Mouse (Mus musculus): ENCODE data around the gene Eno3. TPM values are rescaled to one million over a fixed set of nuclear protein-coding genes. Genes with fewer than 3 reads are reported as not detected.

Eno3 gene
- polyA plus RNA-seq, 1 experiment from 2014 or later = 14.5 TPM

GRCm38 (mm10) chr11:70621972-70622814 is 34.8 kb upstream of the Eno3 start:
- no peak overlapping the region for H3K27ac ChIP-seq (ENCODE audit: low read length)
- no peaks in the 10 kb centered on the region for H3K36me3 ChIP-seq (ENCODE audit: control insufficient read depth, insufficient read depth, low read length)
- ATAC-seq (ENCODE audit: insufficient number of reproducible peaks, insufficient read depth, low FRiP score, low read depth) = no peak; the same call in 1 of the 2 replicates

GRCm38 (mm10) chr11:70623053-70623742 is 33.8 kb upstream of the Eno3 start:
- no peaks in the 10 kb centered on the region for H3K27me3 ChIP-seq (ENCODE audit: control insufficient read depth, insufficient read depth, low read length)
- H3K9me3 ChIP-seq (ENCODE audit: control insufficient read depth, low read depth, low read length) = no peaks in the 10 kb centered on the region
- no peaks in the 10 kb centered on the region for H3K4me1 ChIP-seq (ENCODE audit: control insufficient read depth, insufficient read depth, low read length)
- H3K27ac ChIP-seq (ENCODE audit: low read length) = no peak overlapping the region
- 72% methylated on average over 10 of the region's 10 CpGs for WGBS
- 0 out of 2 replicates have a peak, but pooled peaks have one; percentile 23 for ATAC-seq (ENCODE audit: insufficient number of reproducible peaks, insufficient read depth, low FRiP score, low read depth)
- no peak overlapping the region for H3K9ac ChIP-seq (replicated peaks; ENCODE audit: low read depth, low read length)
- no peaks in the 10 kb centered on the region for H3K36me3 ChIP-seq (ENCODE audit: control insufficient read depth, insufficient read depth, low read length)
- H3K4me2 ChIP-seq (replicated peaks; ENCODE audit: low read depth, low read length) = no peak overlapping the region
- H3K4me3 ChIP-seq (ENCODE audit: low read depth, low read length) = no peak overlapping the region

More at GRCm38 (mm10) chr11:70621972-70622814, 34.8 kb upstream of the Eno3 start:
- Histone ChIP-seq H3K9me3 (ENCODE audit: control insufficient read depth, low read depth, low read length) (no peaks in the 10 kb centered on the region), H3K9ac (replicated peaks; ENCODE audit: low read depth, low read length) (no peak overlapping the region), H3K4me2 (replicated peaks; ENCODE audit: low read depth, low read length) (no peak overlapping the region), H3K27me3 (ENCODE audit: control insufficient read depth, insufficient read depth, low read length) (no peaks in the 10 kb centered on the region), H3K4me3 (ENCODE audit: low read depth, low read length) (no peak overlapping the region), H3K4me1 (ENCODE audit: control insufficient read depth, insufficient read depth, low read length) (no peaks in the 10 kb centered on the region)
- 35% methylated on average over 7 of the region's 7 CpGs for WGBS

- Histone ChIP-seq H3K4me3 (ENCODE audit: low read depth, low read length) (no peak overlapping the region), H3K4me2 (replicated peaks; ENCODE audit: low read depth, low read length) (no peak overlapping the region), H3K4me1 (ENCODE audit: control insufficient read depth, insufficient read depth, low read length) (no peaks in the 10 kb centered on the region), H3K36me3 (ENCODE audit: control insufficient read depth, insufficient read depth, low read length) (no peaks in the 10 kb centered on the region), H3K9ac (replicated peaks; ENCODE audit: low read depth, low read length) (no peak overlapping the region), H3K27ac (ENCODE audit: low read length) (no peak overlapping the region), H3K9me3 (ENCODE audit: control insufficient read depth, low read depth, low read length) (no peaks in the 10 kb centered on the region), H3K27me3 (ENCODE audit: control insufficient read depth, insufficient read depth, low read length) (no peaks in the 10 kb centered on the region)
- WGBS = 40% methylated on average over 4 of the region's 4 CpGs
- ATAC-seq (ENCODE audit: insufficient number of reproducible peaks, insufficient read depth, low FRiP score, low read depth) = no peak
Observed at GRCm38 (mm10) chr11:70625473-70625872, 31.5 kb upstream of the Eno3 start.

- WGBS = 58% methylated on average over 4 of the region's 4 CpGs
- Histone ChIP-seq H3K4me3 (ENCODE audit: low read depth, low read length) (no peak overlapping the region), H3K9ac (replicated peaks; ENCODE audit: low read depth, low read length) (no peak overlapping the region), H3K27me3 (ENCODE audit: control insufficient read depth, insufficient read depth, low read length) (no peaks in the 10 kb centered on the region), H3K4me1 (ENCODE audit: control insufficient read depth, insufficient read depth, low read length) (no peaks in the 10 kb centered on the region), H3K9me3 (ENCODE audit: control insufficient read depth, low read depth, low read length) (no peaks in the 10 kb centered on the region), H3K4me2 (replicated peaks; ENCODE audit: low read depth, low read length) (no peak overlapping the region), H3K36me3 (ENCODE audit: control insufficient read depth, insufficient read depth, low read length) (no peaks in the 10 kb centered on the region), H3K27ac (ENCODE audit: low read length) (no peak overlapping the region)
- no peak for ATAC-seq (ENCODE audit: insufficient number of reproducible peaks, insufficient read depth, low FRiP score, low read depth)
Observed at GRCm38 (mm10) chr11:70626877-70627276, 30.1 kb upstream of the Eno3 start.

- no peak overlapping the region for H3K9ac ChIP-seq (replicated peaks; ENCODE audit: low read depth, low read length)
- no peak overlapping the region for H3K4me2 ChIP-seq (replicated peaks; ENCODE audit: low read depth, low read length)
- no peaks in the 10 kb centered on the region for H3K4me1 ChIP-seq (ENCODE audit: control insufficient read depth, insufficient read depth, low read length)
- WGBS = 68% methylated on average over 2 of the region's 2 CpGs
- no peaks in the 10 kb centered on the region for H3K9me3 ChIP-seq (ENCODE audit: control insufficient read depth, low read depth, low read length)
- no peak overlapping the region for H3K4me3 ChIP-seq (ENCODE audit: low read depth, low read length)
- H3K27ac ChIP-seq (ENCODE audit: low read length) = no peak overlapping the region
- no peak for ATAC-seq (ENCODE audit: insufficient number of reproducible peaks, insufficient read depth, low FRiP score, low read depth)
- H3K27me3 ChIP-seq (ENCODE audit: control insufficient read depth, insufficient read depth, low read length) = no peaks in the 10 kb centered on the region
- H3K36me3 ChIP-seq (ENCODE audit: control insufficient read depth, insufficient read depth, low read length) = no peaks in the 10 kb centered on the region
Observed at GRCm38 (mm10) chr11:70628431-70628830, 28.6 kb upstream of the Eno3 start.

- Histone ChIP-seq H3K9ac (replicated peaks; ENCODE audit: low read depth, low read length) (no peak overlapping the region), H3K27me3 (ENCODE audit: control insufficient read depth, insufficient read depth, low read length) (no peaks in the 10 kb centered on the region), H3K4me1 (ENCODE audit: control insufficient read depth, insufficient read depth, low read length) (no peaks in the 10 kb centered on the region), H3K9me3 (ENCODE audit: control insufficient read depth, low read depth, low read length) (no peaks in the 10 kb centered on the region), H3K36me3 (ENCODE audit: control insufficient read depth, insufficient read depth, low read length) (no peaks in the 10 kb centered on the region), H3K27ac (ENCODE audit: low read length) (no peak overlapping the region), H3K4me2 (replicated peaks; ENCODE audit: low read depth, low read length) (no peak overlapping the region), H3K4me3 (ENCODE audit: low read depth, low read length) (no peak overlapping the region)
- WGBS = 46% methylated on average over 5 of the region's 5 CpGs
- no peak for ATAC-seq (ENCODE audit: insufficient number of reproducible peaks, insufficient read depth, low FRiP score, low read depth)
Observed at GRCm38 (mm10) chr11:70629557-70629956, 27.4 kb upstream of the Eno3 start.

- no peak overlapping the region for H3K4me3 ChIP-seq (ENCODE audit: low read depth, low read length)
- no peak overlapping the region for H3K4me2 ChIP-seq (replicated peaks; ENCODE audit: low read depth, low read length)
- H3K9ac ChIP-seq (replicated peaks; ENCODE audit: low read depth, low read length) = no peak overlapping the region
- no peaks in the 10 kb centered on the region for H3K36me3 ChIP-seq (ENCODE audit: control insufficient read depth, insufficient read depth, low read length)
- no peak for ATAC-seq (ENCODE audit: insufficient number of reproducible peaks, insufficient read depth, low FRiP score, low read depth)
- no peaks in the 10 kb centered on the region for H3K9me3 ChIP-seq (ENCODE audit: control insufficient read depth, low read depth, low read length)
- H3K4me1 ChIP-seq (ENCODE audit: control insufficient read depth, insufficient read depth, low read length) = no peaks in the 10 kb centered on the region
- H3K27me3 ChIP-seq (ENCODE audit: control insufficient read depth, insufficient read depth, low read length) = no peaks in the 10 kb centered on the region
- WGBS = 70% methylated on average over 7 of the region's 7 CpGs
- H3K27ac ChIP-seq (ENCODE audit: low read length) = no peak overlapping the region
Observed at GRCm38 (mm10) chr11:70630129-70630528, 26.9 kb upstream of the Eno3 start.

- no peaks in the 10 kb centered on the region for H3K9me3 ChIP-seq (ENCODE audit: control insufficient read depth, low read depth, low read length)
- H3K4me2 ChIP-seq (replicated peaks; ENCODE audit: low read depth, low read length) = no peak overlapping the region
- H3K4me1 ChIP-seq (ENCODE audit: control insufficient read depth, insufficient read depth, low read length) = no peaks in the 10 kb centered on the region
- ATAC-seq (ENCODE audit: insufficient number of reproducible peaks, insufficient read depth, low FRiP score, low read depth) = no peak
- H3K36me3 ChIP-seq (ENCODE audit: control insufficient read depth, insufficient read depth, low read length) = no peaks in the 10 kb centered on the region
- no peak overlapping the region for H3K27ac ChIP-seq (ENCODE audit: low read length)
- H3K27me3 ChIP-seq (ENCODE audit: control insufficient read depth, insufficient read depth, low read length) = no peaks in the 10 kb centered on the region
- H3K9ac ChIP-seq (replicated peaks; ENCODE audit: low read depth, low read length) = no peak overlapping the region
- H3K4me3 ChIP-seq (ENCODE audit: low read depth, low read length) = no peak overlapping the region
- 76% methylated on average over 4 of the region's 4 CpGs for WGBS
Observed at GRCm38 (mm10) chr11:70635601-70636000, 21.4 kb upstream of the Eno3 start.
